Mouse (Mus musculus): ENCODE results near the gene Cdt1. TPM values are rescaled to one million over a fixed set of nuclear protein-coding genes. Genes with fewer than 3 reads are reported as not detected.

The Cdt1 gene
- 94.9 and 97.5 TPM in 2 replicates for polyA plus RNA-seq (2012)

DNA sequence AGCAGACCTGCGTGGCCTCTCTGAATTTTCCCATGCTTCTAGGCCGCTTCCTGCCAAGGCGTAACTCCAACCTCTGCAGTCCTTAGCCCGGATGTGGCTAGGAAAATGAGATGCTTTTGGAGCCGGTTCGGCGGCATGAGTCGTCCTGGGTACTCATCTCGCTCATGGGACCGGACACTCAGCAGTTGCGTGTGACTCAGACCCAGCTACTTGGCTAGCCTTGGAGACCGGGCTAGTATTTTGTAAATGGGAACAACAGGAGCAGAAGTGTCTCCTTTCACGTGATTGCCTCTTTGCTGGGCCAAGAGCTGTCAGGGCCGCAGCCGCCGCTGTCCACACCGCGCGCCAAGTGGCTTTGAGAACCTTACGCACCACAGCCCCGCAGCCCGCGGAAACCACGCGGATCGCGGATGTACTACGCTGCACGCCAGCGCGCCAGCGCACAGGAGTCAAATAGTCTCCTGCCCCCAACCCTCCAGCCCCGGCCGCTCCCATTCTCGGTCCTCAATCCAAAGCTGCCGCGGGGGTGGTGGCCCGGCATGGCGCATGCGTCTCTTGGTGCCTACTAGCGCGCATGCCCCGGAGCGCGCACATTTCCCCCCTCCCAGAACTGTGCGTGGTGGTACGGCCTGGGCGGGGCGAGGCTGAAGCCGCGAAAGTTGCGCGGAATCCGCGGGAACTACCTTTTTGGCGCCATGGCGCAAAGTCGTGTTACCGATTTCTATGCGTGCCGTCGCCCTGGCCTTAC is at the start of gene Cdt1:
Gene Cdt1 (plus strand): TSS at position 655 of the 748 bp plus-strand sequence.
- H3K4me3 ChIP-seq (replicated peaks): peak within 1 kb of the TSS; percentile 82
- no peaks in the 10 kb centered on the region; the same call in 1 of the 2 replicates for H3K9me3 ChIP-seq (ENCODE audit: control insufficient read depth, low read length)
- peaks cover 68% of the 10 kb centered on the region for H3K4me1 ChIP-seq (ENCODE audit: control insufficient read depth)
- TF ChIP-seq TAL1 (IDR thresholded peaks at IDR 0.05; ENCODE audit: low read length): no peak
- H3K27me3 ChIP-seq (ENCODE audit: control insufficient read depth): no peaks in the 10 kb centered on the region; the same call in 1 of the 2 replicates
- peaks cover 39% of the 10 kb centered on the region for H3K36me3 ChIP-seq (ENCODE audit: control insufficient read depth)

DNA sequence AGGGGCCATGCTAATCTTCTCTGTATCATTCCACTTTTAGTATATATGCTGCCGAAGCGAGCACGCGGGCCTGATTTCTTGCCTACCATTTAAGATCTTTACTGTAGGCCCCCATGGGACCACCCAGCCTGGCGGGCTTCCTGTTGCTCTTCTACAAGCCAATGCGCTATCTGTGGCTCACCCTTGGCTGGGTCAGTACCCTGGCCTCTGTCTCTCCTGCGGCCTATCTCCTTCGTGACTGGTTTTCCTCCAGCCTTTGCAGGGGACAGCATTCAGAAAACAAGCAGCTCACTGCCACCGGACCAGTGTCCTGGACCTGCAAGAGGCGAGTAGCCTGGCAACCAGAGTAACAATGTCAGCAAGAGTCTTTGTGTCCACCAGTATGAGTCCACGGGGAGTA is 47.2 kb upstream of the Cdt1 start:
- Histone ChIP-seq H3K27me3 (ENCODE audit: control insufficient read depth) (no peaks in the 10 kb centered on the region), H3K9me3 (ENCODE audit: control insufficient read depth, low read length) (no peaks in the 10 kb centered on the region), H3K4me1 (ENCODE audit: control insufficient read depth) (peaks cover 85% of the 10 kb centered on the region), H3K36me3 (ENCODE audit: control insufficient read depth) (peaks cover 92% of the 10 kb centered on the region), H3K4me3 (replicated peaks) (no peak overlapping the region)
- TF ChIP-seq GATA1 (IDR thresholded peaks at IDR 0.05; ENCODE audit: low read length): no peak
- no peak for TF ChIP-seq TAL1 (IDR thresholded peaks at IDR 0.05; ENCODE audit: low read length)

DNA sequence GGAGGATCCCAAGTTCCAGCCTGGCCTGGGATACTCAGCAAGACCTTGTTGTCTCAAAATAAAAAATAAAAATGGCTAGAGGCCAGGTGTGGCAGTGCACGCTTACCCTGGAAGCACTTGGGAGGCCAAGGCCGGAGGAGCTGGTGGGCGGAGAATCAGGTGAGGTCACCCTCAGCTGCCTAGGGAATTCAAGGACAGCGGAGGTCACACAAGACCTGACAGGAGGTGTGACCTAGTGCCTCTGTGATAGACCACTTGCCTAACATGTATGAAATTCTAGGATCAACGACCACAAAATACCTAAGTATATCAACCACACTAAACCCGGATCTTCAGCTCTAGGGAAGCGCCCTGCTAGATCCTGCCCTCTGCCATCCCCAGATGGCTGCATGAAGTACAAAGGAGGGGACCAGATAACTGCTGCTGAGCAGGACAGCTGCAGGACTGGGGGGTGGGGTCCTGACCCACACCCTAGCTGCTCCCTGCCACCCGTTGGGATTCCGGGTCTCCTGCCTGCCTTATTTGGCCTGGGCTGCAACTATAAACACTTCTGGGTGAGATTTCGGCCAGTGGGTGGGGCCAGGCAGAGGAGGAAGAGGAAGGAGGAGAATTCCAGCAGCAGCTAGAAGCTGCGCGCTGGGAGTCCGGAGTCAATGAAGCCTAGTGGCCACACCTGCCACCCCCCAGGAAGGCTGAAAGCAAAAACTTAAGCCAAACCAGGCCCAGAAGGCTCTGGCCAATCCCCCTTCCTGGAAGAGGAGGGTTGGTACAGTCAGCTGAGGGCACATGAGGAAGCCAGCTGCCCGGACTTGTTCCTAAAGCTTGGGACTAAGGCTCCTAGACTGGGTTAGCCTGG is 44.8 kb upstream of the Cdt1 start:
- TF ChIP-seq GATA1 (IDR thresholded peaks at IDR 0.05; ENCODE audit: low read length): no peak
- TF ChIP-seq TAL1 (IDR thresholded peaks at IDR 0.05; ENCODE audit: low read length): no peak
- Histone ChIP-seq H3K27me3 (ENCODE audit: control insufficient read depth) (no peaks in the 10 kb centered on the region), H3K36me3 (ENCODE audit: control insufficient read depth) (peaks cover 92% of the 10 kb centered on the region), H3K4me3 (replicated peaks) (no peak overlapping the region), H3K4me1 (ENCODE audit: control insufficient read depth) (peaks cover 91% of the 10 kb centered on the region), H3K9me3 (ENCODE audit: control insufficient read depth, low read length) (no peaks in the 10 kb centered on the region)

DNA sequence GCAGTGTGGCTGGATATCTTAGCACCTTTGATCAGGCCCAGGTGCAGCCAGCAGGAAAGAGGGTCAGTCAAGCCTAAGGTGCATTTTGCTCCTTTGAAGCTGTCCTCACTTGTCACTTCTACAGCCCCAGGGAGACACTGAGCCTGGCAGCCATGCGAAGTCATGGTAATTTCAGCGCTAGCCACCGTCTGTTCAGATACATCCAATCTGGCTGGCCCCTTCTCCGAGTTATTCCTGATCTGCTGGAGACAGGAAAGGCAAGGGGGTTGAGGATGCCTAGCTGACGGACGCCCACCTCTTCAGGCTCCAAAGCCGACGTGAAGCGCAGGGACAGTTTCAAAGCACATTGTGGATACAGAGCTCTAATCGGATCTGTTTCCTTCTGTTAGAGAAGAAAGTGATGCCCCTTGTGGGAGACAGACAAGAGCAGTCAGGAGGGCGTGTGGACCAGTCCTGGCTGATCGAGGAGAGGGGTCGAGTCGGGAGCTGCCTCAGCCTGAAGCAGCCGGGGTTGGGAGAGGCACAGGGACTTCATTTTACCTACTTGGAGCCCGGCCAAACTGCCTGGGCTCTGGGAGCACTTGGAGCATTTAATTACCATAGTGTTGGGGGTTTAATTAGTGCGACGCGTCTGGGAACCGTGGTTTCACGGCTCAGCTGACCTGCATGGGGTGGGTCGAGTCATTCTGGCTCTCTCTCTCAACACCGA is 44.0 kb upstream of the Cdt1 start:
- H3K4me1 ChIP-seq (ENCODE audit: control insufficient read depth): peaks cover 88% of the 10 kb centered on the region
- TF ChIP-seq GATA1 (IDR thresholded peaks at IDR 0.05; ENCODE audit: low read length) (no peak), TAL1 (IDR thresholded peaks at IDR 0.05; ENCODE audit: low read length) (no peak)

DNA sequence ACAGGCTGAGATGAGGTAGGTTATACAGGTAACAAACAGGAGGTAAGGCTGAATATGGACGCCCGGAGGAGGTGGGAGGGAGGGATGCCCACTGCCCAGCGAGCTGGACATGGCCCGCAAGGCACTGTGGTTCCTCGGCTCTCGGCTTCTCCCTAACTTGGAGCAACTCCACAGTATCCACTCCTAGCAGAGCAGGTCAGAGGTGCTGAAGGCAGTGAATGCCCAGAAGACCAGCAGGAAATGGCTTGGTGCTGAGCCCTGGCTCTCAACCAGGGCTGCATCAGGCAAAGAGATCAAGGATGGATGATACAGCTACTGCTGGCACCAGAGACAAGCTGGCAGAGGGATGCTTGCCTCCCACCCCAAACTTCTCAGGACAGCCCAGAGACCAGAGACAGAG is 43.3 kb upstream of the Cdt1 start:
- no peak for TF ChIP-seq TAL1 (IDR thresholded peaks at IDR 0.05; ENCODE audit: low read length)
- TF ChIP-seq GATA1 (IDR thresholded peaks at IDR 0.05; ENCODE audit: low read length): no peak
- peaks cover 90% of the 10 kb centered on the region for H3K4me1 ChIP-seq (ENCODE audit: control insufficient read depth)
- H3K27me3 ChIP-seq (ENCODE audit: control insufficient read depth): no peaks in the 10 kb centered on the region
- H3K36me3 ChIP-seq (ENCODE audit: control insufficient read depth): peaks cover 92% of the 10 kb centered on the region
- peak overlapping the region; percentile 45 for H3K4me3 ChIP-seq (replicated peaks)
- H3K9me3 ChIP-seq (ENCODE audit: control insufficient read depth, low read length): peaks cover 3% of the 10 kb centered on the region; the same call in 1 of the 2 replicates

More for the DNA sequence above, 44.0 kb upstream of the Cdt1 start:
- Histone ChIP-seq H3K9me3 (ENCODE audit: control insufficient read depth, low read length) (0 out of 2 replicates have a peak, but pooled peaks cover under 1% of the 10 kb centered on the region), H3K4me3 (replicated peaks) (no peak overlapping the region), H3K36me3 (ENCODE audit: control insufficient read depth) (peaks cover 91% of the 10 kb centered on the region), H3K27me3 (ENCODE audit: control insufficient read depth) (no peaks in the 10 kb centered on the region)

DNA sequence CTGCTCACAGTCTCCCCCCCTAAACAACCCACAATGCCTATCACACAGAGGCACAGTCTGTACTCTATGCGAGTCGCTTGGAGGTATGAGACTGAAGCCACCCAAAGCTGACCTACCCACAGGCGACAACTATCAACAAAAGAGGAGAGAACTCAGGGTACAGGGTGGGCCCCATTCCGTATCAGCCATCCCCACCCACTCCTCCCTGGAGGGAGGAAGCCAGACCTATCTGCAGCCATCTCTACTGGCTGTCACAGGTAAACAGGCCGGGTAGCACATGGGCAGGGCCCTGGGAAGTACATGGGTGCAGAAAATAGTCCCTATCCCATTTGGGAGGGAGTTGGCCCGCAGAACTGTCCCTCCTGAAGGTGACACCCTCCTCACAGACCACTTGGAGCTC is 42.8 kb upstream of the Cdt1 start:
- peak overlapping the region; percentile 45 for H3K4me3 ChIP-seq (replicated peaks)

DNA sequence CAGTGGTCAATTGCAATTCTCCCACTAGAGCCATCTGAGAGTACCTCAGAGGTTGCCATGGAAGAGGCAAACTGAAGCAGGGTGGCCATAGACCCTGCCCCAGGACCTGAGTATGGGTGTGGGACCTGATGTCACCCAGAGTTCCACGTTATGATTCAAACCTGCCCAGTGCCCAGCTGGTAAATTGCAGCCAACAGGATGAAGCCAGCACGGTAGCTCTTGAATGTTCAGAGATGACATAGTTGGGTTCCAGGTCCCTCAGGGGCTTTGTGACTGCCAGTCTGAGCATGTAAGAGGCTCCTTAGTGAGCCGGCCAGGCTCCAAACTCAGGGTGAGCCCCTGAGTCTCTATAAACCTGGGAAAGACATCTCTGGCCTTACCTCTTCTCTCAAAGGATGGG is 41.7 kb upstream of the Cdt1 start:
- Histone ChIP-seq H3K4me3 (replicated peaks) (no peak overlapping the region), H3K9me3 (ENCODE audit: control insufficient read depth, low read length) (peaks cover 3% of the 10 kb centered on the region; the same call in 1 of the 2 replicates), H3K36me3 (ENCODE audit: control insufficient read depth) (peaks cover 91% of the 10 kb centered on the region), H3K4me1 (ENCODE audit: control insufficient read depth) (peaks cover 86% of the 10 kb centered on the region), H3K27me3 (ENCODE audit: control insufficient read depth) (no peaks in the 10 kb centered on the region)
- TF ChIP-seq TAL1 (IDR thresholded peaks at IDR 0.05; ENCODE audit: low read length) (no peak), GATA1 (IDR thresholded peaks at IDR 0.05; ENCODE audit: low read length) (no peak)

More for the DNA sequence above, 42.8 kb upstream of the Cdt1 start:
- H3K27me3 ChIP-seq (ENCODE audit: control insufficient read depth): no peaks in the 10 kb centered on the region
- H3K4me1 ChIP-seq (ENCODE audit: control insufficient read depth): peaks cover 88% of the 10 kb centered on the region
- TF ChIP-seq GATA1 (IDR thresholded peaks at IDR 0.05; ENCODE audit: low read length): peak; percentile 57
- TF ChIP-seq TAL1 (IDR thresholded peaks at IDR 0.05; ENCODE audit: low read length): no peak
- H3K9me3 ChIP-seq (ENCODE audit: control insufficient read depth, low read length): peaks cover 3% of the 10 kb centered on the region; the same call in 1 of the 2 replicates
- peaks cover 91% of the 10 kb centered on the region for H3K36me3 ChIP-seq (ENCODE audit: control insufficient read depth)

DNA sequence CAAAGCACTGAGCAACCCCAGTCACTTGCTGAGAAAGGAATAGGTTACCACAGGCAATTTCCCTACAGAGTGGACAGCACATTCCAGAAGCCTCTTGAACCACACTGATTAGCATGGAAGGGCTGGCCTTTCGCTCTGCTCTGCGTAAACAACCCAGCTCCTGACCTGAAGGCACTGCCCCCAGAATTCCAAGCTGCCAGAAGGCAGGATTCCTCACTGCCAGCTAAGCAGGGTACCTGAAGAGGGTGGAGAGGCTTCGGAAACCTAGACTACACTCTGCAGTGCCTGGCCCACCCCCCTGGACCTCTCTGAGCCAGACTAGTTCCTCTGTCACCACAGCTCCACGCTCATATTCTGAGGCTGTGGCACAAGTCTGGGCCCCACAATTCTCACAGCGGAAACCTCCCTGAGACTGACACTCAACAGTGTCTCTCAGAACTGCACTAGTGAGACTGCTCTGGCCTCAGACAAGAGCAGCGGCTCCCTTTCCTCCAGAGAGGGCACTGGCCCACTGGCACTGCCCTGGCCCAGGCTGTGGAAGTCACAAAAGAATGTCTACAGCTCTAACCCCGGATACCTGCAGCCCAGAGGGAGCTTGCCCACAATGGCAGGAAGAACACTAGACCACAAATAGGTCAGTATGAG is 41.2 kb upstream of the Cdt1 start:
- TF ChIP-seq TAL1 (IDR thresholded peaks at IDR 0.05; ENCODE audit: low read length) (no peak), GATA1 (IDR thresholded peaks at IDR 0.05; ENCODE audit: low read length) (no peak)
- Histone ChIP-seq H3K4me1 (ENCODE audit: control insufficient read depth) (peaks cover 91% of the 10 kb centered on the region), H3K9me3 (ENCODE audit: control insufficient read depth, low read length) (peaks cover 3% of the 10 kb centered on the region; the same call in 1 of the 2 replicates), H3K4me3 (replicated peaks) (no peak overlapping the region), H3K36me3 (ENCODE audit: control insufficient read depth) (peaks cover 96% of the 10 kb centered on the region), H3K27me3 (ENCODE audit: control insufficient read depth) (no peaks in the 10 kb centered on the region)

All from erythroblast, embryonic 14.5 days (primary cell).